Mouse (Mus musculus) myocyte (in vitro differentiated cells): ENCODE measurements around the gene Dnase2b.

Source experiments
- CEBPB ChIP-seq: IDR thresholded peaks from 2 replicates; pipeline ENCODE4 v1.6.1; 2011; ENCODE audit warnings: mild to moderate bottlenecking, moderate library complexity; ENCODE audit not compliant: poor library complexity, insufficient read depth, severe bottlenecking
- E2F4 ChIP-seq: IDR thresholded peaks from one replicate; pipeline ENCODE4 v1.6.1; 2011; ENCODE audit warnings: mild to moderate bottlenecking, control low read depth, moderate library complexity; ENCODE audit not compliant: insufficient read depth
- MAX ChIP-seq: IDR thresholded peaks from one replicate; pipeline ENCODE4 v1.6.1; 2011; ENCODE audit warnings: low read depth, mild to moderate bottlenecking, control low read depth
- MYOD1 ChIP-seq, 3 experiments: IDR thresholded peaks; one replicate each; pipeline ENCODE4 v1.6.1; 2011; ENCODE audit warnings: control low read depth in 2 of 3, low read depth in 2 of 3, mild to moderate bottlenecking in 2 of 3, moderate library complexity in 1 of 3; ENCODE audit not compliant: insufficient read length in 2 of 3, control insufficient read depth in 1 of 3
- MYOG ChIP-seq, 3 experiments: IDR thresholded peaks; one replicate each; pipeline ENCODE4 v1.6.1; 2011; ENCODE audit warnings: control low read depth in 2 of 3, low read depth in 2 of 3, mild to moderate bottlenecking in 2 of 3; ENCODE audit not compliant: insufficient read length in 2 of 3, control insufficient read depth in 1 of 3, insufficient read depth in 1 of 3
- POLR2A ChIP-seq: IDR thresholded peaks from one replicate; pipeline ENCODE4 v1.6.1; 2011; ENCODE audit warnings: low read depth, mild to moderate bottlenecking, control low read depth, moderate library complexity; ENCODE audit not compliant: insufficient read length
- POLR2AphosphoS2 ChIP-seq: IDR thresholded peaks from one replicate; pipeline ENCODE4 v1.6.1; 2011; ENCODE audit warnings: low read depth, control low read depth; ENCODE audit not compliant: insufficient read length
- REST ChIP-seq: IDR thresholded peaks from one replicate; pipeline ENCODE4 v1.6.1; 2011; ENCODE audit warnings: mild to moderate bottlenecking, control low read depth, moderate library complexity; ENCODE audit not compliant: insufficient read depth, insufficient read length
- SRF ChIP-seq: IDR thresholded peaks from one replicate; pipeline ENCODE4 v1.6.1; 2011; ENCODE audit warnings: low read depth; ENCODE audit not compliant: control insufficient read depth, insufficient read length
- TCF12 ChIP-seq: IDR thresholded peaks from one replicate; pipeline ENCODE4 v1.6.1; 2011; ENCODE audit warnings: mild to moderate bottlenecking, control low read depth; ENCODE audit not compliant: poor library complexity, insufficient read depth, severe bottlenecking
- TCF3 ChIP-seq: IDR thresholded peaks from one replicate; pipeline ENCODE4 v1.6.1; 2011; ENCODE audit warnings: low read depth, control low read depth; ENCODE audit not compliant: insufficient read length
- USF1 ChIP-seq: IDR thresholded peaks from one replicate; pipeline ENCODE4 v1.6.1; 2011; ENCODE audit warnings: low read depth, mild to moderate bottlenecking, control low read depth, moderate library complexity

- TF ChIP-seq TCF3 (no peak), MAX (no peak), E2F4 (no peak), POLR2A (no peak), POLR2AphosphoS2 (no peak), MYOD1 (IDR thresholded peaks at IDR 0.05; ENCODE audit: control insufficient read depth in 1 of 3, insufficient read length in 2 of 3, low read depth in 2 of 3) (no peak), TCF12 (no peak), CEBPB (no peak), USF1 (no peak), REST (no peak), SRF (no peak), MYOG (IDR thresholded peaks at IDR 0.05; ENCODE audit: control insufficient read depth in 1 of 3, insufficient read depth in 1 of 3, insufficient read length in 2 of 3, low read depth in 2 of 3) (no peak)
Observed at GRCm38 (mm10) chr3:146562936-146563335, 52.5 kb downstream of the Dnase2b start.
